ENCODE assay signal across 13 mouse cellular contexts in the genomic region with DNA sequence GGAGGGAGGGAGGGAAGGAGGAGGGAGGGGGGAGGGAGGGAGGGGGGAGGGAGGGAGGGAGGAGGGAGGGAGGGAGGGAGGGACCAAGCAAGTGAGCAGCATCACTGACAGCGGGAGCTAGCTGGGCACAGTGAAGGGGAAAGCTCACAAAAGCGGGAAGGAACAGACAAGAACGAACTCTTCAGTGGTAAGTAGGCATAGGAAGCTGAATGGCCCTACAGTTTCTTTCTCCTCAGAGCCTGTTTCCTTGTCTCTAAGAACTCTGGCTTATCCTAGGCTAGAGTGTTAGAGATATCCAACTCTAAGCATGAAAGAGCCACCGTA. TPM values are rescaled to one million over a fixed set of nuclear protein-coding genes. Genes with fewer than 3 reads are reported as not detected.
DNase-seq lines count a peak whose midpoint lies in the region; ATAC-seq and TF ChIP-seq lines count a peak whose summit lies in the region.
"Had no signal": no experiment of that assay in that cellular context is flagged by ENCODE, and none has a peak within 500 bp of the region (broad histone marks: within the 10 kb centered on the region; RNA-seq: fewer than 3 reads in every experiment).

No protein-coding gene starts in this region.

- no peaks in the 10 kb centered on the region for H3K36me3 ChIP-seq in midbrain, embryonic 12.5 days
- no peaks in the 10 kb centered on the region for H3K36me3 ChIP-seq in midbrain, embryonic 13.5 days
- H3K36me3 ChIP-seq in hindbrain, postnatal 0 days (ENCODE audit: insufficient read depth, low read length) = no peaks in the 10 kb centered on the region
- H3K36me3 ChIP-seq in neural tube, embryonic 15.5 days = no peaks in the 10 kb centered on the region

- no peak for TF ChIP-seq CTCF in hindbrain, postnatal 0 days (IDR thresholded peaks at IDR 0.05; ENCODE audit: low read depth)

- no peak overlapping the region for H3K9ac ChIP-seq in midbrain, embryonic 12.5 days (replicated peaks)
- no peak overlapping the region for H3K9ac ChIP-seq in midbrain, embryonic 13.5 days (replicated peaks)
- H3K9ac ChIP-seq in hindbrain, postnatal 0 days (replicated peaks; ENCODE audit: low read length) = no peak overlapping the region
- H3K9ac ChIP-seq in neural tube, embryonic 15.5 days (replicated peaks) = no peak overlapping the region

- WGBS in midbrain, embryonic 12.5 days = 26% methylated on average over 4 of the region's 4 CpGs
- 19% methylated on average over 4 of the region's 4 CpGs for WGBS in midbrain, embryonic 13.5 days
- WGBS in hindbrain, postnatal 0 days = 22% methylated on average over 4 of the region's 4 CpGs
- 24% methylated on average over 4 of the region's 4 CpGs for WGBS in neural tube, embryonic 15.5 days

- H3K27ac ChIP-seq in midbrain, embryonic 12.5 days (replicated peaks) = 0 out of 2 replicates have a peak overlapping the region, but pooled peaks have one; percentile 15
- H3K27ac ChIP-seq in midbrain, embryonic 13.5 days = no peak overlapping the region
- H3K27ac ChIP-seq in hindbrain, postnatal 0 days = no peak overlapping the region; the same call in 1 of the 2 replicates
- no peak overlapping the region for H3K27ac ChIP-seq in neural tube, embryonic 15.5 days (replicated peaks)
- H3K27ac ChIP-seq: heart, adult 2 months had no signal

- H3K9me3 ChIP-seq in midbrain, embryonic 12.5 days = no peaks in the 10 kb centered on the region
- H3K9me3 ChIP-seq in midbrain, embryonic 13.5 days = no peaks in the 10 kb centered on the region
- H3K9me3 ChIP-seq in hindbrain, postnatal 0 days (ENCODE audit: low read length) = no peaks in the 10 kb centered on the region
- H3K9me3 ChIP-seq in neural tube, embryonic 15.5 days (replicated peaks) = no peaks in the 10 kb centered on the region
- H3K9me3 ChIP-seq: megakaryocyte, embryonic 14.5 days had no signal

- H3K4me3 ChIP-seq in midbrain, embryonic 12.5 days = no peak overlapping the region
- no peak overlapping the region for H3K4me3 ChIP-seq in midbrain, embryonic 13.5 days (replicated peaks)
- H3K4me3 ChIP-seq in hindbrain, postnatal 0 days (ENCODE audit: low read length) = peak overlapping the region; percentile 17; the same call in 1 of the 2 replicates
- no peak overlapping the region; the same call in 1 of the 2 replicates for H3K4me3 ChIP-seq in neural tube, embryonic 15.5 days (replicated peaks)
- H3K4me3 ChIP-seq: erythroblast, embryonic 14.5 days had no signal

- H3K4me1 ChIP-seq in midbrain, embryonic 12.5 days = peaks cover 13% of the 10 kb centered on the region
- H3K4me1 ChIP-seq in midbrain, embryonic 13.5 days (replicated peaks) = peaks cover 19% of the 10 kb centered on the region
- H3K4me1 ChIP-seq in hindbrain, postnatal 0 days (ENCODE audit: insufficient read depth, low read length) = peaks cover 3% of the 10 kb centered on the region; the same call in 1 of the 2 replicates
- H3K4me1 ChIP-seq in neural tube, embryonic 15.5 days = peaks cover 22% of the 10 kb centered on the region

- H3K4me2 ChIP-seq in midbrain, embryonic 12.5 days (replicated peaks) = peak overlapping the region; percentile 92; the same call in 1 of the 2 replicates
- H3K4me2 ChIP-seq in midbrain, embryonic 13.5 days (replicated peaks) = no peak overlapping the region; the same call in 1 of the 2 replicates
- H3K4me2 ChIP-seq in hindbrain, postnatal 0 days (ENCODE audit: low read depth, low read length) = peak overlapping the region; percentile 94
- H3K4me2 ChIP-seq in neural tube, embryonic 15.5 days = peak overlapping the region; percentile 82

- H3K27me3 ChIP-seq in midbrain, embryonic 12.5 days = peaks cover 24% of the 10 kb centered on the region
- H3K27me3 ChIP-seq in midbrain, embryonic 13.5 days = peaks cover 11% of the 10 kb centered on the region
- H3K27me3 ChIP-seq in hindbrain, postnatal 0 days (ENCODE audit: insufficient read depth, low read length) = no peaks in the 10 kb centered on the region
- H3K27me3 ChIP-seq in neural tube, embryonic 15.5 days (replicated peaks) = no peaks in the 10 kb centered on the region

- peak; percentile 52 to 54 for DNase-seq in cerebellum, postnatal 10 days
- DNase-seq in cerebellum, adult 18-20 months = no peak
- no peak for DNase-seq in hindbrain, postnatal 0 days (ENCODE audit: low spot score)
- DNase-seq in c-Kit-positive CD71-positive TER-119-positive erythroid progenitor cells, embryonic 14.5 days (ENCODE audit: low spot score) = no peak
- no peak for DNase-seq in lung, postnatal 14 days
- DNase-seq: liver had no signal

- no peak for ATAC-seq in midbrain, embryonic 12.5 days (ENCODE audit: low FRiP score, low read depth)
- no peak for ATAC-seq in midbrain, embryonic 13.5 days
- no peak for ATAC-seq in hindbrain, postnatal 0 days
- no peak for ATAC-seq in neural tube, embryonic 15.5 days (ENCODE audit: low FRiP score)
- ATAC-seq: intestine, postnatal 0 days had no signal

RNA-seq across cellular contexts. Expression of gene Ppm1h, which starts 2.5 kb away (rescaled TPM):
- 8.1 and 9.2 TPM in 2 replicates for polyA plus RNA-seq in midbrain, embryonic 12.5 days (2016; fragmentation: Nextera tagmentation; extraction: Ambion mirVana)
- 12.6 and 14.8 TPM in 2 replicates for polyA plus RNA-seq in midbrain, embryonic 13.5 days (2015; fragmentation: Nextera tagmentation; extraction: Ambion mirVana)
- 50.6 and 60.2 TPM in 2 replicates for total RNA-seq in hindbrain, postnatal 0 days (2014; rRNA removed)
- 50.3 and 54.9 TPM in 2 replicates for polyA plus RNA-seq in hindbrain, postnatal 0 days (2015; fragmentation: Nextera tagmentation; extraction: Ambion mirVana)
- polyA plus RNA-seq in neural tube, embryonic 15.5 days (2015; fragmentation: Nextera tagmentation; extraction: Ambion mirVana) = 32.6 and 35.1 TPM in 2 replicates
- polyA plus RNA-seq: erythroblast, embryonic 14.5 days had no signal

Comparison
In these comparisons a context has a peak if more than half of its experiments do, and no peak if none do; other contexts are left out.
1. DNase-seq: peak in cerebellum, postnatal 10 days (2 of 2); none in cerebellum, adult 18-20 months (0 of 2), hindbrain, postnatal 0 days (single experiment), c-Kit-positive CD71-positive TER-119-positive erythroid progenitor cells, embryonic 14.5 days (single experiment) and lung, postnatal 14 days (single experiment).